Mouse (Mus musculus): ENCODE data around the gene Abi1.

DNA sequence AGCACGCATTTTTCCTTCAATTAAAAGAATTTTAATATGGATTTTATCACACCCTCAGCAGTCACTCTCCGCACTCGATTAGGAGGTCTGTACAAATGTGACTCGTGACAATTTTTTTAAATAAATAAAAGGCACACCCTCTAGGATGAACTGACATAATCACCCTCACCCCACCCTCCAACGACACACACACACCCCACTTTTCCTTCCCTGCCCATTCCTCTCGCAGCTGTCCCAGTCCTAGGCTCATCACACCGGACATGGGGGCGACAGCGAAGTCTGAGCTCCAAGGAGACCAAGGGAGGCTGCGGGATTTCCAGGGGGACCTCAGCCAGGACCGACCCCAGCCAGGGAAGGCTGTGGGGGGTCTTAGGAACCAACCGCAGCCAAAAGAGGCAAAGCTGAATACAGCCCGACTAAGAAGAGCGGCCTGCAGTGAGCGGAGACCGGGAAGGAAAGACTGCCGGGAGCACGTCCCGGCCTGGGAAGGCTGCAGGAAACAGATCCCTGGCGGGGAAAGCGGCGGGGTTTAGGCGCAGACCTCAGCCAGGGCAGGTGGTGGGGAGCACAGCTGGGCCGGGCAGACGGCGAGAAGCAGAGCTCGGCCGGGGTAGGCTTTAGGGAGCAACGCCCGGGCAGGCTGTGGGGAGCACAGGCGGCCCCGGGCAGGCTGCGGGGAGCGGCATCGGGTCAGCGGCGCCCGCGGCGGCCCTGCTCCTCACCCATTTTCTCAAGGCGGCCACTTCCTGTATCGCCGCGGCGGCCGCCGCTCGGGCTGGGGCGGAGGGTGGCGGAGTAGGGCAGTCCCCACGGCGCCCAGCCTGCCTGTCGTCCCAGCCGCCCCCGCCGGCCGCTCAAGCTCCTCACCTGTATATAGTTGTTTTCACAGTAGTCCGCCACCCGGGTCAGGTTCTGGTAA is 700 bp downstream of the Abi1 start:
- TF ChIP-seq CTCF (IDR thresholded peaks at IDR 0.05; ENCODE audit: low read depth, low read length) (no peak), POLR2A (IDR thresholded peaks at IDR 0.05; ENCODE audit: borderline replicate concordance, low read depth, low read length) (no peak)
